Mouse (Mus musculus) midbrain, embryonic 12.5 days (tissue): ENCODE measurements around the gene Skiv2l. TPM values are rescaled to one million over a fixed set of nuclear protein-coding genes. Genes with fewer than 3 reads are reported as not detected.

Experiments used
- ATAC-seq: fragments of 200-750 bp; cut with Nextera tagmentation; 2 replicates; pipeline ENCODE4 v1.8.0; 2017; ENCODE audit warnings: low read depth, moderate TSS enrichment, moderate library complexity; ENCODE audit not compliant: low FRiP score
- H3K27ac ChIP-seq: fragments of 300-500 bp; sonication (generic); replicated peaks from 2 replicates; pipeline ENCODE4 v1.5.1; 2016; ENCODE audit warnings: mild to moderate bottlenecking
- H3K27me3 ChIP-seq: fragments of 300-500 bp; sonication (generic); 2 replicates; pipeline ENCODE4 v1.6.1; 2016; ENCODE audit warnings: mild to moderate bottlenecking
- H3K36me3 ChIP-seq: fragments of 300-500 bp; sonication (generic); 2 replicates; pipeline ENCODE4 v1.6.1; 2016
- H3K4me1 ChIP-seq: fragments of 300-500 bp; sonication (generic); 2 replicates; pipeline ENCODE4 v1.6.1; 2016
- H3K4me2 ChIP-seq: fragments of 300-500 bp; sonication (generic); replicated peaks from 2 replicates; pipeline ENCODE4 v1.6.1; 2016; ENCODE audit warnings: mild to moderate bottlenecking, moderate library complexity
- H3K4me3 ChIP-seq: fragments of 300-500 bp; sonication (generic); 2 replicates; pipeline ENCODE4 v1.5.1; 2016; ENCODE audit warnings: mild to moderate bottlenecking
- H3K9ac ChIP-seq: fragments of 300-500 bp; sonication (generic); replicated peaks from 2 replicates; pipeline ENCODE4 v1.6.1; 2016; ENCODE audit warnings: mild to moderate bottlenecking, moderate library complexity
- H3K9me3 ChIP-seq: fragments of 300-500 bp; sonication (generic); 2 replicates; pipeline ENCODE4 v1.6.1; 2016; ENCODE audit warnings: mild to moderate bottlenecking
- WGBS: fragments of 180-500 bp; shearing (Covaris S2); methylation state at CpG from one replicate; pipeline ENCODE4 v1.1.7; 2016; 5-methylcytosine and 5-hydroxymethylcytosine counted together
- polyA plus RNA-seq: library from polyadenylated mRNA; unstranded; fragments of >200 nt; fragmentation: Nextera tagmentation; extraction: Ambion mirVana; gene quantifications from 2 replicates; pipeline ENCODE4 v1.2.1, GENCODE M21; 2016

Skiv2l gene
- polyA plus RNA-seq, 1 experiment from 2014 or later, result 71.5 TPM

- Histone ChIP-seq H3K9ac (no peak overlapping the region), H3K4me2 (no peak overlapping the region), H3K36me3 (peaks cover 10% of the 10 kb centered on the region), H3K9me3 (no peaks in the 10 kb centered on the region), H3K4me1 (no peaks in the 10 kb centered on the region), H3K4me3 (no peak overlapping the region), H3K27me3 (0 out of 2 replicates have a peak, but pooled peaks cover 3% of the 10 kb centered on the region), H3K27ac (no peak overlapping the region)
- WGBS, result 72% methylated on average over 13 of the region's 13 CpGs
- ATAC-seq, result no peak
These were observed 11.8 kb upstream of the Skiv2l start for GRCm38 (mm10) chr17:34861704-34862415.

- no peak overlapping the region for H3K9ac ChIP-seq
- no peak overlapping the region for H3K4me3 ChIP-seq
- no peaks in the 10 kb centered on the region for H3K4me1 ChIP-seq
- H3K9me3 ChIP-seq, result no peaks in the 10 kb centered on the region
- peaks cover 23% of the 10 kb centered on the region for H3K36me3 ChIP-seq
- no peak overlapping the region for H3K4me2 ChIP-seq
- no peak for ATAC-seq
- no peak overlapping the region for H3K27ac ChIP-seq
- 0 out of 2 replicates have a peak, but pooled peaks cover 3% of the 10 kb centered on the region for H3K27me3 ChIP-seq
- 86% methylated on average over 9 of the region's 9 CpGs for WGBS
These were observed 10.5 kb upstream of the Skiv2l start for GRCm38 (mm10) chr17:34860514-34860913.

- no peak for ATAC-seq
- 0 out of 2 replicates have a peak, but pooled peaks cover 3% of the 10 kb centered on the region for H3K27me3 ChIP-seq
- no peaks in the 10 kb centered on the region for H3K4me1 ChIP-seq
- no peak overlapping the region for H3K9ac ChIP-seq
- 90% methylated on average over 4 of the region's 4 CpGs for WGBS
- no peak overlapping the region for H3K4me2 ChIP-seq
- peaks cover 42% of the 10 kb centered on the region for H3K36me3 ChIP-seq
- H3K27ac ChIP-seq, result no peak overlapping the region
- H3K9me3 ChIP-seq, result no peaks in the 10 kb centered on the region
- no peak overlapping the region for H3K4me3 ChIP-seq
These were observed 8.7 kb upstream of the Skiv2l start for GRCm38 (mm10) chr17:34858670-34859069.

GRCm38 (mm10) chr17:34855825-34856224 is 5.8 kb upstream of the Skiv2l start:
- H3K4me2 ChIP-seq, result no peak overlapping the region
- peaks cover 10% of the 10 kb centered on the region for H3K4me1 ChIP-seq
- WGBS, result 48% methylated on average over 3 of the region's 3 CpGs
- peaks cover 58% of the 10 kb centered on the region for H3K36me3 ChIP-seq
- H3K27me3 ChIP-seq, result no peaks in the 10 kb centered on the region
- H3K27ac ChIP-seq, result no peak overlapping the region
- no peak for ATAC-seq
- no peak overlapping the region for H3K9ac ChIP-seq
- no peaks in the 10 kb centered on the region for H3K9me3 ChIP-seq
- H3K4me3 ChIP-seq, result no peak overlapping the region

GRCm38 (mm10) chr17:34854761-34855160 is 4.8 kb upstream of the Skiv2l start:
- Histone ChIP-seq H3K27ac (no peak overlapping the region), H3K4me1 (peaks cover 13% of the 10 kb centered on the region), H3K9me3 (no peaks in the 10 kb centered on the region), H3K27me3 (no peaks in the 10 kb centered on the region), H3K4me2 (no peak overlapping the region), H3K9ac (no peak overlapping the region), H3K4me3 (no peak overlapping the region), H3K36me3 (peaks cover 58% of the 10 kb centered on the region)
- WGBS, result 84% methylated on average over 3 of the region's 3 CpGs
- ATAC-seq, result no peak

- Histone ChIP-seq H3K36me3 (peaks cover 58% of the 10 kb centered on the region), H3K4me2 (no peak overlapping the region), H3K4me1 (peaks cover 22% of the 10 kb centered on the region), H3K9ac (no peak overlapping the region), H3K9me3 (no peaks in the 10 kb centered on the region), H3K27me3 (no peaks in the 10 kb centered on the region), H3K27ac (no peak overlapping the region), H3K4me3 (no peak overlapping the region)
- ATAC-seq, result no peak
- WGBS, result 84% methylated on average over 8 of the region's 8 CpGs
These were observed 3.5 kb upstream of the Skiv2l start for GRCm38 (mm10) chr17:34853511-34853910.

GRCm38 (mm10) chr17:34850517-34851125 is 611 bp upstream of the Skiv2l start:
- no peak for ATAC-seq
- 2% methylated on average over 25 of the region's 25 CpGs for WGBS
- H3K4me2 ChIP-seq, result peak overlapping the region; percentile 90

GRCm38 (mm10) chr17:34847615-34848014 is 2.4 kb downstream of the Skiv2l start:
- no peaks in the 10 kb centered on the region for H3K9me3 ChIP-seq
- WGBS, result 95% methylated on average over 7 of the region's 7 CpGs
- ATAC-seq, result no peak

More at GRCm38 (mm10) chr17:34850517-34851125, 611 bp upstream of the Skiv2l start:
- no peaks in the 10 kb centered on the region for H3K9me3 ChIP-seq
- H3K4me1 ChIP-seq, result peaks cover 22% of the 10 kb centered on the region
- peak overlapping the region; percentile 55; the same call in 1 of the 2 replicates for H3K27ac ChIP-seq
- no peaks in the 10 kb centered on the region for H3K27me3 ChIP-seq
- peak overlapping the region; percentile 88 for H3K9ac ChIP-seq
- peak overlapping the region; percentile 80 for H3K4me3 ChIP-seq
- peaks cover 62% of the 10 kb centered on the region for H3K36me3 ChIP-seq

GRCm38 (mm10) chr17:34847192-34847591 is 2.8 kb downstream of the Skiv2l start:
- peaks cover 61% of the 10 kb centered on the region for H3K36me3 ChIP-seq

More at GRCm38 (mm10) chr17:34847615-34848014, 2.4 kb downstream of the Skiv2l start:
- H3K4me3 ChIP-seq, result no peak overlapping the region
- H3K27ac ChIP-seq, result no peak overlapping the region
- H3K27me3 ChIP-seq, result no peaks in the 10 kb centered on the region
- peaks cover 61% of the 10 kb centered on the region for H3K36me3 ChIP-seq
- peaks cover 22% of the 10 kb centered on the region for H3K4me1 ChIP-seq
- no peak overlapping the region for H3K9ac ChIP-seq
- H3K4me2 ChIP-seq, result no peak overlapping the region

GRCm38 (mm10) chr17:34844884-34845283 is 5.1 kb downstream of the Skiv2l start:
- H3K4me1 ChIP-seq, result peaks cover 8% of the 10 kb centered on the region
- peaks cover 82% of the 10 kb centered on the region for H3K36me3 ChIP-seq
- no peaks in the 10 kb centered on the region for H3K9me3 ChIP-seq
- no peak overlapping the region for H3K27ac ChIP-seq
- no peak overlapping the region for H3K4me3 ChIP-seq
- H3K27me3 ChIP-seq, result no peaks in the 10 kb centered on the region
- no peak overlapping the region for H3K9ac ChIP-seq
- ATAC-seq, result no peak
- H3K4me2 ChIP-seq, result no peak overlapping the region
- 92% methylated on average over 13 of the region's 13 CpGs for WGBS

More at GRCm38 (mm10) chr17:34847192-34847591, 2.8 kb downstream of the Skiv2l start:
- H3K4me3 ChIP-seq, result no peak overlapping the region
- no peak overlapping the region for H3K27ac ChIP-seq
- no peak for ATAC-seq
- H3K27me3 ChIP-seq, result no peaks in the 10 kb centered on the region
- H3K4me2 ChIP-seq, result no peak overlapping the region
- no peaks in the 10 kb centered on the region for H3K9me3 ChIP-seq
- WGBS, result 90% methylated on average over 6 of the region's 6 CpGs
- H3K9ac ChIP-seq, result no peak overlapping the region
- H3K4me1 ChIP-seq, result peaks cover 22% of the 10 kb centered on the region

GRCm38 (mm10) chr17:34840736-34841307 is 9.2 kb downstream of the Skiv2l start:
- H3K27ac ChIP-seq, result no peak overlapping the region
- ATAC-seq, result no peak
- H3K27me3 ChIP-seq, result no peaks in the 10 kb centered on the region
- peaks cover 22% of the 10 kb centered on the region for H3K4me1 ChIP-seq
- H3K36me3 ChIP-seq, result peaks cover 74% of the 10 kb centered on the region
- no peaks in the 10 kb centered on the region for H3K9me3 ChIP-seq
- no peak overlapping the region for H3K4me2 ChIP-seq
- 91% methylated on average over 6 of the region's 6 CpGs for WGBS
- H3K9ac ChIP-seq, result no peak overlapping the region
- H3K4me3 ChIP-seq, result no peak overlapping the region

- H3K9me3 ChIP-seq, result no peaks in the 10 kb centered on the region
- H3K27ac ChIP-seq, result no peak overlapping the region
- WGBS, result 87% methylated on average over 7 of the region's 7 CpGs
- no peak overlapping the region for H3K4me3 ChIP-seq
- peaks cover 26% of the 10 kb centered on the region for H3K4me1 ChIP-seq
- H3K27me3 ChIP-seq, result no peaks in the 10 kb centered on the region
- no peak overlapping the region for H3K9ac ChIP-seq
- peak overlapping the region; percentile 98; the same call in 1 of the 2 replicates for H3K4me2 ChIP-seq
- peaks cover 55% of the 10 kb centered on the region for H3K36me3 ChIP-seq
- ATAC-seq, result no peak
These were observed 11.2 kb downstream of the Skiv2l start for GRCm38 (mm10) chr17:34838785-34839184.
